Mouse (Mus musculus) ES-Bruce4 (cell line): Measurements from ENCODE around the gene Tmsb10.

Experiments
- CTCF ChIP-seq: IDR thresholded peaks from one replicate; pipeline ENCODE4 v1.8.1; 2011; ENCODE audit warnings: low read depth, low read length
- POLR2A ChIP-seq: IDR thresholded peaks from one replicate; pipeline ENCODE4 v1.8.1; 2011; ENCODE audit warnings: low read length; ENCODE audit not compliant: insufficient read depth

DNA sequence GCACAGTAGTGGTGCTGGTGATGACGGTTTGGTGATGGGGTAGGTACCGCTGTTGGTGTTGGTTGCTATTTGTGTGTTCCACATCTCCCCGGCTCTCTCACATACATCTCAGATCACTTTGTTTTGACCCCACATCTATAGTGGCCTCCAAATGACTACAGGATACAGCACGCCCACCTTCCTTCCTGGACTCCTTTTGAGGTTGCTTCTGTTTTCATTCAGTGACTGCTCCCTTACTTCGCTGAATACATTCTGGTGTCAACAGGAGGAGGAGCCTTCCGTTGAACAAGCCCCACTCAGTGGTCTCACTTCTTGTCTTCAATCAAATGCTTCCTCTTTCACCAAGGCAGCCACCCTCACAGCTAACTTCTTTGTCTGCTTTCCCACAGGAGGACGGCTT is 3.8 kb downstream of the Tmsb10 start:
- no peak for TF ChIP-seq POLR2A
- TF ChIP-seq CTCF, result no peak
